Mouse (Mus musculus) lung, postnatal 0 days (tissue): Measurements from ENCODE around the gene Ube2f. TPM values are rescaled to one million over a fixed set of nuclear protein-coding genes. Genes with fewer than 3 reads are reported as not detected.

ENCODE experiments used
- ATAC-seq: fragments of 200-750 bp; cut with Nextera tagmentation; 2 replicates; pipeline ENCODE4 v1.8.0; 2017; ENCODE audit warnings: moderate library complexity
- DNase-seq: peaks from one replicate; pipeline ENCODE4 v3.0.0-alpha.2; 2016; ENCODE audit warnings: low spot score
- H3K27ac ChIP-seq: fragments of 300-500 bp; sonication (generic); 2 replicates; pipeline ENCODE4 v1.5.1; 2014; ENCODE audit warnings: antibody characterized with exemption, mild to moderate bottlenecking, low read length, mixed read lengths
- H3K27me3 ChIP-seq: fragments of 300-500 bp; sonication (generic); replicated peaks from 2 replicates; pipeline ENCODE4 v1.6.1; 2014; ENCODE audit warnings: low read length, mixed read lengths; ENCODE audit not compliant: insufficient read depth
- H3K36me3 ChIP-seq: fragments of 300-500 bp; sonication (generic); 2 replicates; pipeline ENCODE4 v1.6.1; 2014; ENCODE audit warnings: low read length, mixed read lengths; ENCODE audit not compliant: insufficient read depth
- H3K4me1 ChIP-seq: fragments of 300-500 bp; sonication (generic); 2 replicates; pipeline ENCODE4 v1.6.1; 2014; ENCODE audit warnings: antibody characterized with exemption, low read depth, low read length, mixed read lengths; ENCODE audit not compliant: insufficient read depth
- H3K4me2 ChIP-seq: fragments of 300-500 bp; sonication (generic); replicated peaks from 2 replicates; pipeline ENCODE4 v1.6.1; 2014; ENCODE audit warnings: low read depth, mild to moderate bottlenecking, low read length, moderate library complexity, mixed read lengths
- H3K4me3 ChIP-seq: fragments of 300-500 bp; sonication (generic); 2 replicates; pipeline ENCODE4 v1.5.1; 2014; ENCODE audit warnings: low read depth, low read length
- H3K9ac ChIP-seq: fragments of 300-500 bp; sonication (generic); replicated peaks from 2 replicates; pipeline ENCODE4 v1.6.1; 2014; ENCODE audit warnings: low read depth, mild to moderate bottlenecking
- H3K9me3 ChIP-seq: fragments of 300-500 bp; sonication (generic); 2 replicates; pipeline ENCODE4 v1.6.1; 2016; ENCODE audit warnings: low read length, mixed read lengths
- CTCF ChIP-seq: IDR thresholded peaks from 2 replicates; pipeline ENCODE4 v1.5.1; 2016; ENCODE audit warnings: antibody characterized with exemption, mild to moderate bottlenecking
- EP300 ChIP-seq: IDR thresholded peaks from 2 replicates; pipeline ENCODE4 v1.6.1; 2016; ENCODE audit warnings: antibody characterized with exemption, mild to moderate bottlenecking, control low read depth
- WGBS: fragments of 180-500 bp; shearing (Covaris S2); extraction: QIAGEN DNeasy Blood & Tissue Kit; methylation state at CpG from one replicate; pipeline ENCODE4 v1.1.7; 2014; 5-methylcytosine and 5-hydroxymethylcytosine counted together
- polyA plus RNA-seq: library from polyadenylated mRNA; unstranded; fragments of >200 nt; fragmentation: Nextera tagmentation; extraction: Ambion mirVana; gene quantifications from 2 replicates; pipeline ENCODE4 v1.2.1, GENCODE M21; 2015

Ube2f gene
- 55.5 and 58.3 TPM in 2 replicates for polyA plus RNA-seq

DNA sequence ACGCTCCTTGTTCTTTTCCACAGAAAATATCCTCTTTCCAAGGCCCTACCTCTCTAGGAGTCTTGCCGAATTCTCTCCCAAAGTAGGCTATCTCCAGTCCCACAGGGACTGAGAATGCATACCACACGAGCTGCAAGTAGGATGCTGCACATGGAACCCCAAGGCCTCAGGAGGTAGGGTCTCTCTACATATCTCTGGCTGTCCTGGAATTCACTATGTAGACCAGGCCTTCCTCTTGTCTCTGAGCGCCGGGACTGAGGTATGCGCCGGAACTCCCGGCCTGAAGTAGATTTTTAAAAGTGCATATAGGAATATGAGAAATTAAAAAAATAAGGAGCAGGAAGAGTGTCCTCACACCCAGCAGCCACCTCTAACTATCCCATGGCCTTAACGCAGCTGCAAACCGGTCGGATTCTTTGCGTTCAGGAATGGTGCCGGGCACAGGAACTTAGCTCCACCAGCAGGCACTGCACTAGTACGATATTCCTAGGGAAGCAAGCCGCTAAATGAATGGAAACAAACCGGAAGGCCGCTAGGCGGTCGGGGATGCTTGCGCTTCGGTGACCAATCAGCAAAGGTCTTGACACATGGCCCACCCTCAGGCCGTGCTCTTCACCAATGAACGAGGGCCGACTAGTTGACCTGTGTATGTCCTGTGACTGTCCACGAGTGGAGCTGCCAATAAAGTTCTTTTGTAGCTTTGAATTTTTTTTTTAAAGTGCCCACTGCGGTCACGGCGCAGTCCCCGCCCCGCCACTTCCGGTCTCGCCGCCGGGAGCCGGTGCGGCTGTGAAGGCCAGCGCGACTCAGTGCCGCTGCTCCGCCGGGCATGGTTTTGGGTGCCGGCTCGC lies at the start of gene Ube2f:
Gene Ube2f, plus strand, starts transcription at position 741 of the 851 bp plus-strand sequence.
- Histone ChIP-seq H3K27ac (peak within 1 kb of the TSS; percentile 94), H3K4me3 (peak within 1 kb of the TSS; percentile 97), H3K36me3 (no peaks in the 10 kb centered on the region), H3K9ac (peak within 1 kb of the TSS; percentile 95), H3K27me3 (no peaks in the 10 kb centered on the region), H3K4me1 (peaks cover 13% of the 10 kb centered on the region), H3K9me3 (no peaks in the 10 kb centered on the region), H3K4me2 (peak within 1 kb of the TSS; percentile 88)
- peak; percentile 99 for ATAC-seq
- peak; percentile 99 for DNase-seq
- under 1% methylated on average over 41 of the region's 43 CpGs for WGBS
- TF ChIP-seq EP300 (peak; percentile 85), CTCF (peak; percentile 65)

DNA sequence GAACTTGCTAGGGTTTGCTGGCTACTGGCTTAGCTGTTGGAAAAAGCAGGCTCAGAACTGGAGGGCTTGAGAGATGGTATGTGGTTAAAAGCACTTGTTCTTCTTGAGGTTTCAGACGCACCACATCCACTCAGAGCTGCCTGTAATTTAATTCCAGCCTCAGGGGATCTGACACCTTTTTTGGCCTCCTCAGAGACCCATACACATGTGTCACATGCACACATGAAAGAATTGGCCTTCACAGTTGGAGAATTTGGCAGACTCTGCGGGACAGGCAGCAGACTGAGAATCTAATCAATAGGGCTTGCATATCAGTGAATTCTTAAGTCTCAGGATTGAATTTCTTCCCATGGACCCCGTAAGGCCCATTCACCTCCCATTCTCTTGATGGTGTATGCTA lies 49.0 kb upstream of the Ube2f start:
- ATAC-seq (no peak), DNase-seq (no peak)
- no peak overlapping the region for H3K27ac ChIP-seq
- no peaks in the 10 kb centered on the region for H3K36me3 ChIP-seq
- no peak overlapping the region for H3K9ac ChIP-seq
- no peak overlapping the region for H3K4me3 ChIP-seq
- no peak for TF ChIP-seq CTCF
- TF ChIP-seq EP300, result no peak
- H3K4me1 ChIP-seq, result no peaks in the 10 kb centered on the region
- H3K9me3 ChIP-seq, result no peaks in the 10 kb centered on the region
- 41% methylated on average over 3 of the region's 3 CpGs for WGBS
- no peak overlapping the region for H3K4me2 ChIP-seq
- no peaks in the 10 kb centered on the region for H3K27me3 ChIP-seq

GRCm38 (mm10) chr1:91204221-91204765 lies 45.8 kb upstream of the Ube2f start:
- H3K9ac ChIP-seq, result no peak overlapping the region

DNA sequence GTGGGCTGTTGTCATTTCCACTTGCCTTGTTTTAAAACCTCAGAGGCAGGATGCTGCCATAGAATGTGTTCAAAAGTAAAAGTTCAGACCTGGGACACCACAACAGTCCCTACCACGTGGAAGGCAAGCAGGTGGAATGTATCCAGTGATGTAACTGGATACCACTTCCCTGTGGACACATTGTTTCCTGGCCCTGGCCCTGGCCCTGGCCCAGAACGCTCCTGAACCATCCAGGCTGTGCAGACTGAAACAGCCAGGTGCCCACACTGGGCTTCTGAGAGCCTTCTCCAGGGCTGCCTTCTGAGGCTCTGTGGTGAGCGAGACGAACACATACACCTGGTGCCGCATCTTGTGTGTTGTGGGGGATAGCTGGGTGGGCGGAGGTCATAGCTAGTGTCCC lies 44.5 kb upstream of the Ube2f start:
- no peak for TF ChIP-seq CTCF
- TF ChIP-seq EP300, result no peak
- no peaks in the 10 kb centered on the region for H3K9me3 ChIP-seq
- ATAC-seq, result no peak
- no peak overlapping the region for H3K27ac ChIP-seq
- 72% methylated on average over 6 of the region's 6 CpGs for WGBS
- no peak overlapping the region for H3K9ac ChIP-seq
- H3K4me2 ChIP-seq, result no peak overlapping the region
- H3K4me1 ChIP-seq, result no peaks in the 10 kb centered on the region
- no peaks in the 10 kb centered on the region for H3K27me3 ChIP-seq
- no peak overlapping the region for H3K4me3 ChIP-seq
- H3K36me3 ChIP-seq, result no peaks in the 10 kb centered on the region
- DNase-seq, result no peak

More at GRCm38 (mm10) chr1:91204221-91204765, 45.8 kb upstream of the Ube2f start:
- ATAC-seq (no peak), DNase-seq (no peak)
- no peak overlapping the region for H3K27ac ChIP-seq
- no peaks in the 10 kb centered on the region for H3K27me3 ChIP-seq
- H3K4me3 ChIP-seq, result no peak overlapping the region
- no peak overlapping the region for H3K4me2 ChIP-seq
- no peaks in the 10 kb centered on the region for H3K9me3 ChIP-seq
- H3K36me3 ChIP-seq, result no peaks in the 10 kb centered on the region
- WGBS, result 69% methylated on average over 5 of the region's 5 CpGs
- no peaks in the 10 kb centered on the region for H3K4me1 ChIP-seq
- TF ChIP-seq CTCF (no peak), EP300 (no peak)

GRCm38 (mm10) chr1:91206336-91206735 lies 43.8 kb upstream of the Ube2f start:
- Histone ChIP-seq H3K9me3 (no peaks in the 10 kb centered on the region), H3K27ac (no peak overlapping the region), H3K36me3 (no peaks in the 10 kb centered on the region), H3K4me3 (no peak overlapping the region), H3K4me1 (no peaks in the 10 kb centered on the region), H3K9ac (no peak overlapping the region), H3K4me2 (no peak overlapping the region), H3K27me3 (no peaks in the 10 kb centered on the region)
- DNase-seq, result no peak
- WGBS, result 77% methylated on average over 8 of the region's 8 CpGs
- no peak for TF ChIP-seq EP300
- TF ChIP-seq CTCF, result no peak
- ATAC-seq, result no peak

DNA sequence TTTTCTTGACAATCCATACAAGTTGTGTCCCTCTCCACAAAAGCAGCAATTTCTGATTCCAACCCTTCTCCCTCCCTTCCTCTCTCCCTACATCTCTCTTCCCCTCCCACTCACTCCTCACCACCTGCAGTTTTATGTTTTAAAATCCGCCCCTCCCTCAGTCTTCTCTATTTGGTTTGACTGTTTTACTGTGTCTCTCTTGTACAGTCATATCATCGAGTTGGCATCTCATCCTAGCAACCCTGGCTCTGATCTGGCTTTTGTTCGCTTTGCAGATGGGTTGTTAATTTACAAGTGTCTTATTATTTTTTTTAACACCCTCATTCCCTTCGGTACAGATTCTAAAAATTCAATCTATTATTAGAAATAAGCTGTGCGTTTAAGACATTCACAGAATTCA lies 43.2 kb upstream of the Ube2f start:
- no peaks in the 10 kb centered on the region for H3K4me1 ChIP-seq
- H3K9me3 ChIP-seq, result no peaks in the 10 kb centered on the region
- no peak overlapping the region for H3K27ac ChIP-seq
- WGBS, result 65% methylated on average over 5 of the region's 5 CpGs
- ATAC-seq (no peak), DNase-seq (no peak)
- no peaks in the 10 kb centered on the region for H3K36me3 ChIP-seq
- H3K4me3 ChIP-seq, result no peak overlapping the region
- no peak overlapping the region for H3K4me2 ChIP-seq
- TF ChIP-seq EP300 (no peak), CTCF (no peak)
- H3K9ac ChIP-seq, result no peak overlapping the region
- no peaks in the 10 kb centered on the region for H3K27me3 ChIP-seq
